Mouse (Mus musculus) WW6 (cell line): Measurements from ENCODE around the gene Sema4d.

Source experiments
- DNase-seq: peaks from one replicate; pipeline ENCODE4 v3.0.0-alpha.2; 2013; ENCODE audit warnings: low read depth, low spot score

Sema4d gene

DNA sequence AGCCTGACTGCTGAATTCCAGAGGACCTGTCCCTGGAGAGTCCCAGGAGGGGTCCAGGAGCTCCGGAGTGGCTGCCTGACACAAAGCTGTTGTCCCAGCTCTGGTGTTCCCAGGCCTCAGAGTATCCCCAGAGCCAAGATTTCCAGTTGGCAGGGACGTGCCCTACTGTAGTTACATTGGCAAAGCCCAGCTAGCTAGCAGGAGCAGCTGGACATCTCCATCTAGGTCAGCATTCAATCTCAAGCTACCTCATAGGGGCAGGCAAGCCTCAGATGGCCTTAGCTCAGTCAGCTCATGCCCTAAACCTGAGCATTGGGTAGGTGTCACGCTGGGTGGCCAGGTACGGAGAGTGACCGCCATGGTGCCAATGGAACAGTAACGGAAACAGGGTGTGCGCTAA, 62.1 kb downstream of the Sema4d start:
- no peak for DNase-seq

DNA sequence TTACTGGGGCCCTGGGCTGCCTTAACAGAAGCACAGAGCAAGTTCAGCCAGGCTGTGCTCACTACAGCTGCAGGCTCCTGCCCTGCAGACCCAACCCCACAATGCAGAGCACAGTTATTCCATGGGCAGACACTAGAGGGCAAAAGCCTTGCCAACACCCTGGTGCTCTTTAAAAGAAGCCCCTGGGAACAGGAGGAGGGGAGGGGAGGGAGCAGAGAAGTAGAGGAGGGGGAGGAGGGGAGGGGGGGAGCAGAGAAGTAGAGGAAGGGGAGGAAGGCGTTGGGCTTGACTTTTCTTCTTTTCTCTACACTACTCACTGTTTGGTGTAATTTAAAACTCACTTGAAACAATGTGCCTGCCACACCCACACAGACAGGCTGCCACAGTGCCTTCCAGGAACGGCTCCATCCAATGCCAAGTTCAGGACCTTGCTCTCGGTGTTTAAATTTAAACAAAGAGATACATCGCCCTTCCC, 63.6 kb downstream of the Sema4d start:
- DNase-seq, result peak; percentile 38

DNA sequence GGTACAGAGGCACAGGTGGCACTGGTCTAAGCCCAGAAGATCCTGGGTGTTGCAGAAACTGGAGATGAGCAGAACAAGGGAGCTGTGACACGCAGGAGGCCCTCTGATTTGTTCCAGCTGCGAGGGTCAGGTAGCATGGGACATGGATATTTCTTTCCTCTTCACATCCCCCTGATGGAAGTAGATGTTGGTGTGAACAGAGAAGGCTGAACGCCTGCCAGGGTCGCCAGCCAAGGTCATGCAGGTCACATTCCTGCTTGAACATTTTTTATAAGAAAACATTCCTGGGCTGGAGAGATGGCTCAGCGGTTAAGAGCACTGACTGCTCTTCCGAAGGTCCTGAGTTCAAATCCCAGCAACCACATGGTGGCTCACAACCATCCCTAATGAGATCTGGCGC, 66.2 kb downstream of the Sema4d start:
- no peak for DNase-seq

DNA sequence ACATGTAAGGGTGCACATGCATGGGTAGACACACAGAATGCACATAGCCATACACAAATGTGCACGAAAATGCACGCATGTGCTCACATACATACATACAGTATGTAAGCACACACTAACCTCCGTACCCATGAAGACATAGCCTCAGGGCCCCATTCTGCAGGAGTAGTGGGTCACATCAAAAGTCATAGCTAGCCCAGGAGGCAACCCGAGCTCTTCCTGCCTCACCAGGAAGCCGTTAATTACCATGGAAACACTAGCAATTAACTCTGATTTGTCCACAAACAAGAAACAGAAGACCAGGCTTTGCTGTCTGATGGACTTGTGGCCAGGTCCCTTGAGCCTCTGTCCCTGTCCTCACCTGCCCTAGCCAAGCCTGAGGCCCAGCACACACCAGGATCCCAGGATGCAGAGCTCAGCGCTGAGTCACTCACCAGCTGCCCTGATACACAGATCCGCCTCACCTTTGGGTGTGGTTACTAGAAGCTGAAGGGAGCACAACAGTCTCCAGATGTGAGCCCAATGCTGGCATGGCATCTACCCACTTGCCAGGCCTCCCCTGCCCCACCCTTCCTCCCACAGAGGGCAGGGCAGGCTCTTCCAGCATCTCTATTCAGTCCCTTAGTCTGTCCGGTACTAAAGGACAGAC, 67.5 kb downstream of the Sema4d start:
- DNase-seq, result no peak

DNA sequence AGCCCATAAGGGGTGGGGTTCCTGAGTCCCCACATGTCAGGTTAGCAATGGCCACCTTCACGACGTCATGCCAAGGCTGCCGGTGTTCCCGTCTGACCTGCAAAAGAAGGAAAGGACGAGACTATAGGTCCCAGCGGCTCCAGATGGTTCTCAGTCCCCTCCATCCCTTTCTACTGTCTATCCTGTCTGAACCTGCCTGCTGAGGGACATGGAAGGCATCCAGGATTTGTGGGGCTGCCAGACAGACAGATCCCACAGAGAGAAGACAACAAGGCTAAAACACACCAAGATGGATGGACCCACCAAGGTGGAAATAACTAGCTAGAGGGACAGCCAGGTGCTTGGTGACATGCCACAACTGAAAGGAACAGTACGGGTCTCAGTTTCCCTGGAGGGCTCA, 68.1 kb downstream of the Sema4d start:
- DNase-seq, result no peak

- no peak for DNase-seq
These were observed 69.0 kb downstream of the Sema4d start for GRCm38 (mm10) chr13:51724566-51724965.

- DNase-seq, result no peak
These were observed 70.4 kb downstream of the Sema4d start for GRCm38 (mm10) chr13:51723114-51723513.

- DNase-seq, result no peak
These were observed 73.0 kb downstream of the Sema4d start for GRCm38 (mm10) chr13:51720556-51720955.

GRCm38 (mm10) chr13:51719256-51719655, 74.3 kb downstream of the Sema4d start:
- no peak for DNase-seq

- DNase-seq, result no peak
These were observed 76.9 kb downstream of the Sema4d start for GRCm38 (mm10) chr13:51716350-51717263.

GRCm38 (mm10) chr13:51712022-51712421, 81.5 kb downstream of the Sema4d start:
- no peak for DNase-seq

DNA sequence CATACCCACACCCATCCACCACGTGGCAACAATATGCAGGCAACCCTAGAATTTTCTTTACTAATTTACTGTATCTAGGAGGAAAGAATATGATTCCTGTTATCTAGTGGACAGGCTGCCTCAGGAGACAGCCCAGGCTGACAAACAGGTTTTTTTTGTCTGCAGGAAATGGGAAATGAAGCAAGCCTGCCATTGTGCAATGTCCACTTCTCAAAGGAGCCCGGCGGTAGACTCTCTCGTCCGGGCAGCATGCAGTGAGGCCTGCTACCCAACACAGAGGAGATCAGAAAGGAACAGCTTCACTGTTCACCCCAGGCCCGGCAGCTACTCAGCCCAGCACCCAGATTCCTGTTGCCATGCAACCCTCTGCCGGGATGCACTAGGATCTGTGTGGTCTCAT, 82.8 kb downstream of the Sema4d start:
- no peak for DNase-seq

GRCm38 (mm10) chr13:51705882-51706854, 87.4 kb downstream of the Sema4d start:
- DNase-seq, result no peak

DNA sequence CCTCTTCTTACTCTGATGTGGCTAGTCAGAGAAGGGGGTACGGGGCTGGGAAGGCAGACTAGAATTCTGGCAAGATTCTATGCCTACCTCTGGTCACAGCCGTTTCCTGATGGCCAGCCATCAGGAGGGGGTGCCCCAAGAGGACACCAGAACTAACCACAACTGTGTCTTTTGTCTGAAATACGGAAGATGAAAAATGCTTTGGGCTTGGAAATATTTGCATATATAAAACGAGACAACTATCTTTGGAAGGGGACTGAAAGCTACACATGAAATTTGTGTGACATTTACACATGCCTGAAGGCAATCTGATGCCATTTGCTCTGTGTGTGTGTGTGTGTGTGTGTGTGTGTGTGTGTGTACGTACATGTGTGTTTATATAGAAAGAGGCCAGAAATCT, 89.7 kb downstream of the Sema4d start:
- no peak for DNase-seq

DNA sequence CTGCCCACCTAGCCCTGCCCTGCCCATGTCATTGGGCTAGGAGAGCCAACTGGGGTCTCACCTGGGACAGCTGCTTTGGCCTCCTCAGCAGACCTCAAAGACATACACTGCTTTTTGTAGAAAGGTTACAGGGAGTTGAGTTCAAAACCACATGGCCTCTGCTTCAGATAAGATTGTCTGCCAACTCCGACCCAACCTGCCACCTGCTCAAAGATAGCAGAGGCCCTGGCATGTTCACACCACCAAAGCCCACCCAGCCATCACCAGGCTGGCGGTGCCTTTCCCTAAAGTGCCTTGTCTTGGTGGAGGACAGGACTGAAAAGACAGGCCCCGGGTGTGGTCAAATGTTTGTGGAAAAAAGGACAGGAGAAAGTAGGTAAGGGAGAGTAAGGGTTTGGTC, 95.2 kb downstream of the Sema4d start:
- DNase-seq, result no peak

- DNase-seq, result no peak
These were observed 95.7 kb downstream of the Sema4d start for GRCm38 (mm10) chr13:51697897-51698296.

- DNase-seq, result no peak
These were observed 96.1 kb downstream of the Sema4d start for GRCm38 (mm10) chr13:51697455-51697854.

GRCm38 (mm10) chr13:51696481-51696880, 97.1 kb downstream of the Sema4d start:
- DNase-seq, result no peak

- DNase-seq, result no peak
These were observed 104.9 kb downstream of the Sema4d start for GRCm38 (mm10) chr13:51688688-51689087.

GRCm38 (mm10) chr13:51686966-51687365, 106.6 kb downstream of the Sema4d start:
- DNase-seq, result no peak

DNA sequence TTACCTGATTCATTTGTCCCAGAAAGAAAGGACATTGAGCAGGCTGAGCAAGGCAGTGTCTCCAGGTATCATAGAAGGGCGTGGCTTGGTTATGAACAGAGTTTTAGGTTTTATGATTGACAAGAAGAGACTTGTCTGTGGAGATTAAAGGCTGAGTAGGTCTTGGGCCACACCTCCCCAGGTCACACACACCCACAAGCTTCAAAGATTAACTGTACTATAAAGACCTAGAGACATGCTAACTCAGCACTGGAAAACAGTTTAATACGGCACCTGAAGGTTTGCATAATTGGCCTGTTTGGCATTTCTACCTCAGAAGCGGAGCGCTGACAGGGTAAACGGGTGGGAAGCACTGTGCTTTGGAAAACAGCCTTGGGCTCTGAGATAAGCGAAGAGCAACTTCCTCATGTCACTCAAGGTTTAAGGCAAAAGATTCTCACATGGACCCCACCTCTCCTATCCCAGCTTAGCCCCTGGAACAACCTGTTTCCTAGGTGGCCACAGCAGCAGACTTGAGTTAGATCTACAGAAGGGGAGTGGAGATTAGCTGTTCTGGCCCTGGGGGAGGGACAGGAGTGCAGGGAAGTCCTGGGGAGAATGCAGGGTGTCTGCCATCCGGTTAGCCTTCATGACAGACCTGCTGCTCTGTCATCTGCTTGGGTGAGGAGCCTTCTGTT, 108.1 kb downstream of the Sema4d start:
- DNase-seq, result no peak
